ENCODE assay signal across 38 mouse cellular contexts in the genomic region with DNA sequence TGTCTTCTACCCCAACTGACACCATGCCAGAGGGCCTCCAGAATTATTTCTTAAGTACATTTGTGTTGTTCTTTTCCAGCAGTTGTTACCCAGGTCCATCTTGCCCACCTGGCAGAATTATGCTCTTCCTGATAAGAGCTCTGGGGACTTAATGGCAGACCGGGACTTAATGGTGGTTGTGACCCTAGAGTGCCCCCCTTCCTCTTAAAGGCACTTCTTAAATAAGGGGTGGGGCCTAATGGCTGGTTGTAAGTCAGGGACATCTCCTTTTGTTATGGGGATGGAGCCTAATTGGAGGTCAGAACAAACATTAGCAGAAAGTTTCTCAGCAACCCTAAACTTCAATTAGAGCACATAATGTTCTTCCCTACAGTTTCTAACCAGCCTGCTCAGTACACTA. TPM values are rescaled to one million over a fixed set of nuclear protein-coding genes. Genes with fewer than 3 reads are reported as not detected.
"Had no signal": no experiment of that assay in that cellular context is flagged by ENCODE, and none has a peak within 500 bp of the region (broad histone marks: within the 10 kb centered on the region; RNA-seq: fewer than 3 reads in every experiment).

No protein-coding gene starts in this region.

- ATAC-seq: liver, embryonic 12.5 days; liver, postnatal 0 days; lung, postnatal 0 days; midbrain, embryonic 13.5 days; midbrain, embryonic 15.5 days; midbrain, embryonic 16.5 days had no signal

- H3K4me2 ChIP-seq: limb, embryonic 12.5 days; limb, embryonic 13.5 days; limb, embryonic 15.5 days; liver, embryonic 11.5 days; liver, embryonic 12.5 days; liver, embryonic 13.5 days; liver, embryonic 15.5 days; lung, embryonic 14.5 days; lung, embryonic 15.5 days; midbrain, embryonic 11.5 days; midbrain, embryonic 12.5 days; midbrain, embryonic 13.5 days; midbrain, embryonic 15.5 days; neural tube, embryonic 12.5 days; neural tube, embryonic 13.5 days had no signal

- H3K27ac ChIP-seq: limb, embryonic 10.5 days; limb, embryonic 12.5 days; limb, embryonic 13.5 days; limb, embryonic 15.5 days; liver, embryonic 12.5 days; liver, embryonic 13.5 days; liver, embryonic 14.5 days; liver, embryonic 15.5 days; lung, embryonic 15.5 days; macrophage; midbrain, embryonic 10.5 days; midbrain, embryonic 12.5 days; midbrain, embryonic 13.5 days; midbrain, embryonic 15.5 days; neural tube, embryonic 12.5 days; neural tube, embryonic 13.5 days had no signal

- H3K4me3 ChIP-seq: limb, embryonic 10.5 days; limb, embryonic 12.5 days; limb, embryonic 13.5 days; limb, embryonic 15.5 days; liver, embryonic 12.5 days; liver, embryonic 13.5 days; liver, embryonic 15.5 days; lung, embryonic 15.5 days; megakaryocyte, embryonic 14.5 days; midbrain, embryonic 10.5 days; midbrain, embryonic 12.5 days; midbrain, embryonic 13.5 days; midbrain, embryonic 15.5 days; myocyte; neural tube, embryonic 12.5 days; neural tube, embryonic 13.5 days had no signal

- H3K9ac ChIP-seq: limb, embryonic 12.5 days; limb, embryonic 13.5 days; limb, embryonic 15.5 days; liver, embryonic 12.5 days; liver, embryonic 13.5 days; liver, embryonic 14.5 days; liver, embryonic 15.5 days; liver, postnatal 0 days; lung, embryonic 14.5 days; lung, embryonic 15.5 days; midbrain, embryonic 12.5 days; midbrain, embryonic 13.5 days; midbrain, embryonic 15.5 days; neural tube, embryonic 12.5 days; neural tube, embryonic 13.5 days had no signal

- H3K36me3 ChIP-seq: limb, embryonic 10.5 days; limb, embryonic 12.5 days; limb, embryonic 13.5 days; limb, embryonic 15.5 days; liver, embryonic 12.5 days; liver, embryonic 13.5 days; liver, embryonic 15.5 days; lung, embryonic 15.5 days; midbrain, embryonic 10.5 days; midbrain, embryonic 12.5 days; midbrain, embryonic 13.5 days; midbrain, embryonic 15.5 days; neural tube, embryonic 12.5 days; neural tube, embryonic 13.5 days had no signal

- DNase-seq: left cerebral cortex, postnatal 4 days; liver; liver, embryonic 13.5 days; liver, postnatal 0 days; lung, adult 18-20 months; lung, adult 2 months; lung, embryonic 14.5 days; lung, postnatal 10 days; lung, postnatal 14 days; lung, postnatal 36 days; lung, postnatal 4 days; midbrain, embryonic 14.5 days had no signal

- H3K9me3 ChIP-seq: limb, embryonic 10.5 days; limb, embryonic 12.5 days; limb, embryonic 13.5 days; limb, embryonic 15.5 days; liver, embryonic 12.5 days; liver, embryonic 13.5 days; liver, embryonic 15.5 days; lung, embryonic 15.5 days; midbrain, embryonic 10.5 days; midbrain, embryonic 12.5 days; midbrain, embryonic 13.5 days; midbrain, embryonic 15.5 days; neural tube, embryonic 12.5 days; neural tube, embryonic 13.5 days had no signal

- H3K27me3 ChIP-seq: limb, embryonic 12.5 days; limb, embryonic 13.5 days; limb, embryonic 15.5 days; liver, embryonic 12.5 days; liver, embryonic 13.5 days; liver, embryonic 15.5 days; lung, embryonic 15.5 days; midbrain, embryonic 12.5 days; midbrain, embryonic 13.5 days; midbrain, embryonic 15.5 days; neural tube, embryonic 12.5 days; neural tube, embryonic 13.5 days had no signal

- H3K4me1 ChIP-seq: limb, embryonic 10.5 days; limb, embryonic 12.5 days; limb, embryonic 13.5 days; limb, embryonic 15.5 days; liver, embryonic 12.5 days; liver, embryonic 13.5 days; liver, embryonic 15.5 days; lung, embryonic 15.5 days; megakaryocyte, embryonic 14.5 days; midbrain, embryonic 10.5 days; midbrain, embryonic 12.5 days; midbrain, embryonic 13.5 days; midbrain, embryonic 15.5 days; neural tube, embryonic 12.5 days had no signal

RNA-seq across cellular contexts. Expression of gene Cfap46, which starts 42.0 kb away (rescaled TPM):
- total RNA-seq: megakaryocyte progenitor cell, adult 5-6 weeks; megakaryocyte, adult 5-6 weeks; megakaryocyte-erythroid progenitor cell, adult 5-6 weeks; monocyte, adult 5-6 weeks had no signal
- polyA plus RNA-seq: liver, embryonic 11.5 days; liver, embryonic 12.5 days; liver, embryonic 13.5 days; liver, embryonic 14.5 days; liver, embryonic 15.5 days; liver, embryonic 16.5 days; liver, postnatal 0 days; macrophage had no signal
